Mouse (Mus musculus): Measurements from ENCODE around the gene Tec. TPM values are rescaled to one million over a fixed set of nuclear protein-coding genes. Genes with fewer than 3 reads are reported as not detected.

Gene Tec
- polyA plus RNA-seq, 1 experiment from 2014 or later: 5.1 TPM

GRCm38 (mm10) chr5:72848889-72849435 lies 19.3 kb downstream of the Tec start:
- 0 out of 2 replicates have a peak, but pooled peaks cover 2% of the 10 kb centered on the region for H3K4me1 ChIP-seq (replicated peaks)
- no peak overlapping the region for H3K4me2 ChIP-seq (replicated peaks)
- no peak overlapping the region for H3K27ac ChIP-seq
- no peak overlapping the region for H3K9ac ChIP-seq (replicated peaks)
- ATAC-seq: no peak
- no peaks in the 10 kb centered on the region for H3K36me3 ChIP-seq
- WGBS: 84% methylated on average over 6 of the region's 6 CpGs
- no peaks in the 10 kb centered on the region for H3K27me3 ChIP-seq
- H3K4me3 ChIP-seq (replicated peaks): no peak overlapping the region
- no peaks in the 10 kb centered on the region for H3K9me3 ChIP-seq

GRCm38 (mm10) chr5:72846712-72847111 lies 21.6 kb downstream of the Tec start:
- no peak overlapping the region for H3K4me2 ChIP-seq (replicated peaks)
- H3K27ac ChIP-seq: no peak overlapping the region
- WGBS: 25% methylated on average over 4 of the region's 4 CpGs
- 0 out of 2 replicates have a peak, but pooled peaks cover 2% of the 10 kb centered on the region for H3K4me1 ChIP-seq (replicated peaks)
- no peak overlapping the region for H3K4me3 ChIP-seq (replicated peaks)
- H3K27me3 ChIP-seq: no peaks in the 10 kb centered on the region
- ATAC-seq: no peak
- H3K9me3 ChIP-seq: no peaks in the 10 kb centered on the region
- H3K9ac ChIP-seq (replicated peaks): no peak overlapping the region
- H3K36me3 ChIP-seq: no peaks in the 10 kb centered on the region

DNA sequence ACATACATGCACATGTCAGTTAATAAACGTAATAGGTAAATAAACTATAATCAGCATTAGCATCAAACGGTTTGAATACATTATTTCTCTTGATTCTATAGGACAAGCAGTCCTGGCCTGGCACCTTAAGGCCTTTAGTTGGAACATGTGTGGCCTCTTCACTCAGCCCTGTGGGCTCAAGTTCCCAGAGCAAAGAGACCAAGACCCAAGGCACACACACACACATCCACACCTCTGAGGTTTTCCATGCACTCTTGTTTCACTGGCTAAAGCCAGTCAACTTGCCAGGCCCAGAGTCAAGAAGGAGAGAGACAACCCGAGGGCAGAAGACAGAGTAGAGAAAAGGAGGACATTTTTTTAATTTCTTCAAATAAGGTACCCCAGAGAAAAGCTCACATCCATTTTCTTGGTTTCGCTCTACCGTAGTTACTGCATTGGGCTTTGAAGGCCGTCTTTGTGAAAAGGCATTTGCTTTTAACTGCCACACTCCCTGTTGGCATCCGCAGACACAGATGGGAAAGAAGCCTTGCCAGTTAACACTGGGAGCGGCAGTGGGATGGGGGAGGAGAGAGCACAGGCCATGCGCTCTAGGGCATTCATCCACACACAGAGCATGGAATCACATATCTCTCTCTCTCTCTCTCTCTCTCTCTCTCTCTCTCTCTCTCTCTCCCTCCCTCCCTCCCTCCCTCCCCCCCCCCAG lies 22.2 kb downstream of the Tec start:
- 0 out of 2 replicates have a peak, but pooled peaks cover 2% of the 10 kb centered on the region for H3K4me1 ChIP-seq (replicated peaks)
- no peaks in the 10 kb centered on the region for H3K9me3 ChIP-seq
- WGBS: 71% methylated on average over 9 of the region's 9 CpGs
- ATAC-seq: peak; percentile 67; the same call in 1 of the 2 replicates
- no peak overlapping the region for H3K9ac ChIP-seq (replicated peaks)
- no peaks in the 10 kb centered on the region for H3K27me3 ChIP-seq
- H3K4me3 ChIP-seq (replicated peaks): no peak overlapping the region
- no peaks in the 10 kb centered on the region for H3K36me3 ChIP-seq
- no peak overlapping the region for H3K4me2 ChIP-seq (replicated peaks)
- H3K27ac ChIP-seq: no peak overlapping the region

- WGBS: 87% methylated on average over 7 of the region's 7 CpGs
- Histone ChIP-seq H3K27ac (no peak overlapping the region), H3K27me3 (no peaks in the 10 kb centered on the region), H3K4me1 (replicated peaks) (0 out of 2 replicates have a peak, but pooled peaks cover 2% of the 10 kb centered on the region), H3K9me3 (peaks cover 5% of the 10 kb centered on the region; the same call in 1 of the 2 replicates), H3K4me2 (replicated peaks) (no peak overlapping the region), H3K9ac (replicated peaks) (no peak overlapping the region), H3K36me3 (no peaks in the 10 kb centered on the region), H3K4me3 (replicated peaks) (no peak overlapping the region)
- ATAC-seq: no peak
Measured at GRCm38 (mm10) chr5:72844776-72845495, 23.3 kb downstream of the Tec start.

DNA sequence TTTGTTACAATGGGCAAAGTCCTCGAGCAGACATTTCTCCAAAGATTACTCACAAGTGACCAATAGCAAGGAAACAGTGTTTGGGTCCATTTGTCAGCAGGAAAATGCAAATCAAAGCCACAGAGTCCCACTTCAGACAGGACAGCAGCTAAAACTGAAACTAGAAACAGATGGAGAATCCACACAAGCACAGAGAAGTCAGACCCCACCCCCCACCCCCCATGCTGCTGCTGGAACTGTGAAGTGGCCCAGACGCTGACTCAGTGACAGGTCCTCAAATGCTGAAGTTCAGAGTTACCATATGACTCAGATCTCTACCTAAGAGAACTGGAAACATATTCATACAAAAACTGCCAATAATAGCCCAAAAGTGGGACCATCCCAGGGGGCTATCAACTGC lies 24.0 kb downstream of the Tec start:
- H3K4me1 ChIP-seq (replicated peaks): 0 out of 2 replicates have a peak, but pooled peaks cover 2% of the 10 kb centered on the region
- H3K27ac ChIP-seq: no peak overlapping the region
- H3K4me3 ChIP-seq (replicated peaks): no peak overlapping the region
- H3K36me3 ChIP-seq: no peaks in the 10 kb centered on the region
- no peaks in the 10 kb centered on the region for H3K27me3 ChIP-seq
- peaks cover 5% of the 10 kb centered on the region; the same call in 1 of the 2 replicates for H3K9me3 ChIP-seq
- no peak overlapping the region for H3K9ac ChIP-seq (replicated peaks)
- WGBS: 61% methylated on average over 2 of the region's 2 CpGs
- ATAC-seq: no peak
- no peak overlapping the region for H3K4me2 ChIP-seq (replicated peaks)

- Histone ChIP-seq H3K27ac (no peak overlapping the region), H3K4me1 (replicated peaks) (no peaks in the 10 kb centered on the region), H3K4me2 (replicated peaks) (no peak overlapping the region), H3K36me3 (no peaks in the 10 kb centered on the region), H3K27me3 (no peaks in the 10 kb centered on the region), H3K4me3 (replicated peaks) (no peak overlapping the region), H3K9me3 (peaks cover 5% of the 10 kb centered on the region; the same call in 1 of the 2 replicates), H3K9ac (replicated peaks) (no peak overlapping the region)
- 89% methylated on average over 3 of the region's 3 CpGs for WGBS
- no peak for ATAC-seq
Measured at GRCm38 (mm10) chr5:72839655-72840054, 28.6 kb downstream of the Tec start.

DNA sequence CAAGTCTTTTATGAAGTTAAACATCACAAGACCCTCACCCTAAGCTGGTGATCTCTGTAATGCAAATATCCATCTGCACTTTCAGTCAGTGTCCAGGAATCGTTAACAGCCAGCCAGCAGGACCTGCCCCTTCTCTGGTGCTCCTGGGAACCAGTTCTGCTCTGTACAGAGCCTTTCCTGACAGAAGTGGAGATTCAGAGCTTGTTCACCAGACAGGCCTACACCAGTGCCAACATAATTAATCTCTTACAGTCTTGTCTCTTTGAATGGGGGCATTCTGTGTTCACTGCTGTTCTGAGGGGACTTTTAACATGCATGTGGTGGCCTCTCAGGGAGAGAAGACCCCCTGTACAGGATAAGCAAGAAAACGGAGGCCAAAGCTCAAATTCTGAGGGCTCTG lies 29.3 kb downstream of the Tec start:
- Histone ChIP-seq H3K4me1 (replicated peaks) (no peaks in the 10 kb centered on the region), H3K4me3 (replicated peaks) (no peak overlapping the region), H3K9ac (replicated peaks) (no peak overlapping the region), H3K4me2 (replicated peaks) (no peak overlapping the region), H3K9me3 (peaks cover 5% of the 10 kb centered on the region; the same call in 1 of the 2 replicates), H3K27me3 (no peaks in the 10 kb centered on the region), H3K36me3 (no peaks in the 10 kb centered on the region), H3K27ac (no peak overlapping the region)
- peak; percentile 45; the same call in 1 of the 2 replicates for ATAC-seq
- 64% methylated on average over 2 of the region's 2 CpGs for WGBS

- Histone ChIP-seq H3K27ac (no peak overlapping the region), H3K36me3 (no peaks in the 10 kb centered on the region), H3K4me2 (replicated peaks) (no peak overlapping the region), H3K27me3 (no peaks in the 10 kb centered on the region), H3K4me3 (replicated peaks) (no peak overlapping the region), H3K9me3 (peaks cover 1% of the 10 kb centered on the region; the same call in 1 of the 2 replicates), H3K4me1 (replicated peaks) (no peaks in the 10 kb centered on the region), H3K9ac (replicated peaks) (no peak overlapping the region)
- ATAC-seq: no peak
- WGBS: 93% methylated on average over 3 of the region's 3 CpGs
Measured at GRCm38 (mm10) chr5:72835656-72836055, 32.6 kb downstream of the Tec start.

DNA sequence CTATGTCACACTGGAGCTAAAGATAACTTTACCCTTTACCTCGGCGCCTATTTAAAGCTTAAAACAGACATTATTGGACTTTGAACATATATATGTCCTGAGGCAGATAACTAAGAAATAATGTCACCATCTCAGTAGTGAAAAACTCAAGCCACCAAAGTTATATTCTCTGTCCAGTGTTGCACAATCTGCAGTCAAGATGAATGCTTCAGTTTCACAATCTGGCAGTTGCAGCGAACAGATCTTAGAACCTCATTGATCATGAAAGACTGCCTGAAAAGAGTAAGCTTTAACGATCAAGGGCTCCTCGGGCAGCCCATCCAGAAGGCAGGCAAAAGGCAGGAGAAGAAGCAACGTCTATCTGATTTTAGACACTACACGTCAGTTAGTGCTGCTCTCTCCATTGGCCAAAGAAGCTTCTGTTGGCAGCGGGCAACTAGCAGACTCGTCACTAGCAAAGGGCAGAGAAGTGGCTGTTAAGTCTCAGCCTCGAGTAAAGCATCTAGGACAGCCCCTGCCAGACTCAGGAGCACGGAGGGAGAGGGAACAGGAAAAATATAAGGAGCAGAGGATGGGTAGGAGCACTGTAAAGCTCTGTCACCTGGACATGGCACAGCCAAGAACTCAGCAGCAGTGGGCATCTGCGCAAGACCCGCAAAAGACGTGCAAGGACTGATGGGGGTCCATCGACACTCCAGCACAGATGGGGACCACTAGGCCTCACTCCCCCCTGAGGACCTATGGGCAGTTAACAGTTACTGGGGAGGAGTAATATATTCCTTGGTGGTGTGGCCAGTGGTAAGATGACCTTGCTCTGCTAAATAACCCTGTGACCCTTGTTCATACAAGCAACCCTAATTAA lies 35.1 kb downstream of the Tec start:
- WGBS: 84% methylated on average over 15 of the region's 15 CpGs
- H3K4me3 ChIP-seq (replicated peaks): no peak overlapping the region
- no peaks in the 10 kb centered on the region for H3K4me1 ChIP-seq (replicated peaks)
- no peak overlapping the region for H3K9ac ChIP-seq (replicated peaks)
- no peak overlapping the region for H3K4me2 ChIP-seq (replicated peaks)
- H3K9me3 ChIP-seq: no peaks in the 10 kb centered on the region
- no peak overlapping the region for H3K27ac ChIP-seq
- H3K27me3 ChIP-seq: no peaks in the 10 kb centered on the region
- H3K36me3 ChIP-seq: no peaks in the 10 kb centered on the region
- no peak for ATAC-seq

- no peaks in the 10 kb centered on the region for H3K4me1 ChIP-seq (replicated peaks)
- no peak overlapping the region for H3K9ac ChIP-seq (replicated peaks)
- no peak overlapping the region for H3K27ac ChIP-seq
- 92% methylated on average over 7 of the region's 7 CpGs for WGBS
- no peak overlapping the region for H3K4me2 ChIP-seq (replicated peaks)
- H3K27me3 ChIP-seq: no peaks in the 10 kb centered on the region
- H3K36me3 ChIP-seq: no peaks in the 10 kb centered on the region
- no peak overlapping the region for H3K4me3 ChIP-seq (replicated peaks)
- H3K9me3 ChIP-seq: no peaks in the 10 kb centered on the region
- ATAC-seq: no peak
Measured at GRCm38 (mm10) chr5:72832191-72832590, 36.1 kb downstream of the Tec start.

GRCm38 (mm10) chr5:72830988-72831610 lies 37.2 kb downstream of the Tec start:
- no peak overlapping the region for H3K4me2 ChIP-seq (replicated peaks)
- no peaks in the 10 kb centered on the region for H3K9me3 ChIP-seq
- H3K27ac ChIP-seq: no peak overlapping the region
- H3K9ac ChIP-seq (replicated peaks): no peak overlapping the region
- H3K27me3 ChIP-seq: no peaks in the 10 kb centered on the region
- 94% methylated on average over 5 of the region's 5 CpGs for WGBS
- no peak for ATAC-seq
- no peaks in the 10 kb centered on the region for H3K4me1 ChIP-seq (replicated peaks)
- H3K36me3 ChIP-seq: no peaks in the 10 kb centered on the region
- H3K4me3 ChIP-seq (replicated peaks): no peak overlapping the region
